Mouse (Mus musculus) hematopoietic stem cell, adult 5-6 weeks (primary cell): ENCODE measurements around the gene Mif4gd. TPM values are rescaled to one million over a fixed set of nuclear protein-coding genes. Genes with fewer than 3 reads are reported as not detected.
A peak's percentile ranks its signal among the peaks of the same experiment; 100 is the strongest.

ENCODE experiments used
- ATAC-seq, 2 experiments: fragments of 125-278 bp in 1 of 2; replicated peaks in 1 of 2; 2 replicates each; pipeline ENCODE4 v1.8.0; 2016 to 2017; ENCODE audit warnings: inconsistent platforms in 2 of 2, mild to moderate bottlenecking in 2 of 2, moderate number of reproducible peaks in 2 of 2, low read depth in 1 of 2, moderate TSS enrichment in 1 of 2; ENCODE audit not compliant: low FRiP score in 2 of 2, poor library complexity in 2 of 2, severe bottlenecking in 2 of 2, insufficient read depth in 1 of 2, low TSS enrichment in 1 of 2
- total RNA-seq: library from RNA; stranded (forward); fragments of 172-1452, 232-1000 nt; gene quantifications from 2 replicates; pipeline ENCODE4 v1.2.3, GENCODE M21; 2017

The Mif4gd gene
- total RNA-seq, 1 experiment from 2014 or later: 19.1 TPM

GRCm38 (mm10) chr11:115603128-115603475 is 9.7 kb downstream of the Mif4gd start:
- no peak for ATAC-seq

- ATAC-seq: no peak
These were observed 11.6 kb downstream of the Mif4gd start for GRCm38 (mm10) chr11:115601174-115601573.

- no peak for ATAC-seq
These were observed 12.0 kb downstream of the Mif4gd start for GRCm38 (mm10) chr11:115600743-115601142.

DNA sequence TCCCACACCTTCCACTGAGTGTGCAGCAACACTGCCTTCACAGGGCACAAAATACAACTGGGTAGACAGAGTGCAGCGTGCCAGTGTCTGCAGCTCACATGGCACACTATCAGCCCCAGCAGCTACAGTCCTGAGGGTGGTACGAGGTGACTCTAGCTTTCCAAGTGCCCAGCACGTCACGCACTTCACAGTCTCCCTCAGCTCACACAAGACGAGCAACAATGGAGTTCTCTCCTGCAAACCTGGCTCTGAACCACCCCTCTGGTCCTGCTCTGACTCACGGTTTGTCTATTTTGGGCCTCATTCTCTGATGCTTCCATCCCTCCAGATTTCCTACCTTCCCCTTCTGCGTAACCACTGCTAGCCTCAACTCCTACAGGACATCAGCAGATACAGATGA is 13.0 kb downstream of the Mif4gd start:
- ATAC-seq: no peak

GRCm38 (mm10) chr11:115598309-115598708 is 14.5 kb downstream of the Mif4gd start:
- ATAC-seq: no peak

- ATAC-seq: no peak
These were observed 17.6 kb downstream of the Mif4gd start for GRCm38 (mm10) chr11:115595209-115595608.

GRCm38 (mm10) chr11:115590526-115591075 is 22.2 kb downstream of the Mif4gd start:
- ATAC-seq: no peak

DNA sequence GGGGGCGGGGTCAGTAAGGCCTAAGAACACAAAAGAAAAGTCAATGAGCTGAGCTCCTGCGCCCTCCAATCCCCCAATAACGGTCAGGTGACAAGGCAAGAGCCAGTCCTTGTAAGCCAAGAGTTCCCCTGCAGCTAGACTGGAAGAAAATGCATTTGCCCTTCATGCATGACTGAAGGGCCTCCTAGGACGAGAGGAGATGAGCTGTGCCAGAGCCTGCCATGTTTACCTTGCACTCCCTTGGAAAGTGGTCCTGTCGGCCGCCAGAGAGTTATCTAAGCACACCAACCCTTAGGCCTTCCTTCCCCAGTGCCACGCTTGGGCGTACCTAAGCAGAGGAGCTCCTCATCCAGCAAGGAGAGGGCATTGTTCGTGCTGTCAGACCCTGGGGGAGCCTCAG is 24.8 kb downstream of the Mif4gd start:
- no peak for ATAC-seq

- no peak for ATAC-seq
These were observed 26.4 kb downstream of the Mif4gd start for GRCm38 (mm10) chr11:115586403-115586802.

DNA sequence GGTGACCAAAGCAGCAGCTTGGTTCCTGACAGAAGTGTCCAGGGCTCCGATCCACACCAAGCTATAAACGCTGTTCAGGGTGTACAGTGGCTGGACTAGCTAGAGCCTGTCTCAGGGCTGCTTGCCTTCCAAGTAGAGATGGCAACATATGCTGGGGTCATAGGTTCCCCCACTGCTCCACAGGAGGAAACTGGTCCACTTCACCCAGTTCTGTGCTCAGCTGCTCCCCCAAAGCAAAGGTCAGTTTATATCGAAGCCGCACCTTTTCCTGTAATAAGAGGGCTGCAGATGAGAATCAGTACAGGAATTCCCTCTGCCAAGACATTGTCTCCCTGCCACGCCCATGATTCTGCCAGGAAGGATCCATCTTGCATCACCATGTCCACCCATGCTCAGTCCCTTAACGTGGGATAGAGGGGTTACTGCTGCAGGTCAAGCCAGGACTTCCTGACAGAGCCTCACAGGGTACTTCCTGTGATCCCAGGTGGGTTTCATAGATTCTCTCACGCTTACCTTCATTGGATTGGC is 27.1 kb downstream of the Mif4gd start:
- no peak for ATAC-seq

GRCm38 (mm10) chr11:115584376-115585073 is 28.2 kb downstream of the Mif4gd start:
- no peak for ATAC-seq

DNA sequence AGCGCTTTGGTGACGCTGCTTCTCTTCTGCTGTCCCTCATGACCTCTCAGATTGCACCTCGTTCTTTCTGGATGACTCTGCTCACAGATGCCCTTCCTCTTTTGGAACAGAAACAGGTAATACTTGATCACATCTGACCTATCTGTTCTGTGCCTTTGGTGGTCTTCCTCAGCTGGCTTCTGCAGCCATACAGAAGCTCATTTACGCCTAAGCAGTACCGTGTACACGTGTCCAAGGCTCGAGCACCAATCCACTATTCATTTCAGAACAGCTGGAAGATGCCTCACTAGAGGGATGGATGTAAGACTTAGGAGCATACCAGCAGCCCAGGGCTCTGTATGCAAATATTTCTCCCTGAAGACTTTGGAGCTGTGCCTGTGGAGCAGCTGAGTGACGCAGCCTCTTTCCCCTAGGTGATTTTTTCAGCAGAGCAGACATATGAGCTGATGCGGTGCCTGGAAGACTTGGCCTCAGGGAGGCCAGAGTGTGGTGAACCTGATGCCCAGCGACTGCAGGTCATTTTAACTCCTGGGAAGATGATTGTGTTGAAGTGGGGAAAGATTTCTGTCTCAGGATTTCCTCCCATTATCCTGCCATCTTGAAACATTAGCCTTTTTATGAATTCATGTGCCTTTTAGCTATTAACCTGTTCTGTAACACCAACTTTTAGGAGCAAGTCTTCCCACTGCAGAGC is 29.7 kb downstream of the Mif4gd start:
- no peak for ATAC-seq

DNA sequence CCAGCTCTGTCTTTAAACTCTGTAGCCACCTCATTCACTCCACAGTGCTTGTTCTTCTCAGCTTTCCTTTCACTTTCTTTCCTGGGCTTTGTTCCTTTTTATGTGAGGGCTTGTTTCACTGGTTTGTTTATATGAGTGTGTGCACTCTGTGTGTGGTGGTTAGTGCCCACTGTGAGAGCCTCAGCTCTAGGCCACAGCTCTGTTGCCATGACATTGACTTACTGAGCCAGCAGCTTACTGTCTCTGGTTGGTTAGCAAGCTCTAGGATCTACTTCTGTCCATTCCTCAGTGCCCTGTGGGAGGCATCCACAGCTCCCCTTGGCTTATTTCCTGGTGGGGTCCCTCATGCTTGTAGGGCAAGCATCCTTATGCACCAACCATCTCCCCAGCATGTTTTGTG is 33.7 kb downstream of the Mif4gd start:
- ATAC-seq: no peak

DNA sequence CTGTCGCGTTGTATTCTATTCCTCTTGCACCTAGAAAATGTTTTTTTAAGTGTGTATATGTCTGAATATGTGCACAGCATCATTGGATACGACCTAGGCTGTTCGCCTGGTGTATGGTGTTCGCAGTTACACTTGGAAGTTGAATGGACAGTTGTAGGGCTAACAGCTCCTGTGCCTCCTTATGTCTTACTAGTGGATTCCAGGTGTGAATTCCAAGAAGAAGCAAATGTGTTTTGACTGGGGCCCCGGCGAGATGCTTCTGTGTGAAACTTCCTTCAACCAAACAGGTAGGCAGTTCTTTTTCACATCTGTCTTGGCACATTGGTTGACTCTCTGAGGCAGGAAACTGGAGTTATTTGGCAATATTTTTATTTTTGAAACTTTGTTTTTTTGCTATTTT is 47.8 kb downstream of the Mif4gd start:
- ATAC-seq: no peak

GRCm38 (mm10) chr11:115564064-115564809 is 48.5 kb downstream of the Mif4gd start, which contains the start of gene Nup85:
TSS of gene Nup85 (plus strand) at chr11:115564434.
- ATAC-seq: peak; percentile 93 to 94

- no peak for ATAC-seq
These were observed 49.4 kb downstream of the Mif4gd start for GRCm38 (mm10) chr11:115563406-115563805.
